Mouse (Mus musculus) heart, postnatal 0 days (tissue): ENCODE measurements around the gene Mycbpap. TPM values are rescaled to one million over a fixed set of nuclear protein-coding genes. Genes with fewer than 3 reads are reported as not detected.

Experiments
- ATAC-seq: fragments of 200-750 bp; cut with Nextera tagmentation; 2 replicates; pipeline ENCODE4 v1.8.0; 2017; ENCODE audit warnings: low read depth, moderate number of reproducible peaks, moderate library complexity; ENCODE audit not compliant: insufficient read depth
- DNase-seq: peaks from one replicate; pipeline ENCODE4 v3.0.0-alpha.2; 2016; ENCODE audit warnings: low spot score
- H3K27ac ChIP-seq: fragments of 300-500 bp; sonication (generic); 2 replicates; pipeline ENCODE4 v1.5.1; 2014; ENCODE audit warnings: low read depth, mild to moderate bottlenecking
- H3K27me3 ChIP-seq: fragments of 300-500 bp; sonication (generic); 2 replicates; pipeline ENCODE4 v1.6.1; 2014; ENCODE audit warnings: low read length, mixed read lengths; ENCODE audit not compliant: control insufficient read depth, insufficient read depth
- H3K36me3 ChIP-seq: fragments of 300-500 bp; sonication (generic); replicated peaks from 2 replicates; pipeline ENCODE4 v1.6.1; 2014; ENCODE audit warnings: low read length, mixed read lengths; ENCODE audit not compliant: control insufficient read depth, insufficient read depth
- H3K4me1 ChIP-seq: fragments of 300-500 bp; sonication (generic); 2 replicates; pipeline ENCODE4 v1.6.1; 2014; ENCODE audit warnings: antibody characterized with exemption; ENCODE audit not compliant: control insufficient read depth, insufficient read depth
- H3K4me2 ChIP-seq: fragments of 300-500 bp; sonication (generic); 2 replicates; pipeline ENCODE4 v1.6.1; 2014; ENCODE audit warnings: low read depth, mild to moderate bottlenecking, low read length, moderate library complexity
- H3K4me3 ChIP-seq: fragments of 300-500 bp; sonication (generic); 2 replicates; pipeline ENCODE4 v1.5.1; 2014; ENCODE audit warnings: low read depth, low read length
- H3K9ac ChIP-seq: fragments of 300-500 bp; sonication (generic); replicated peaks from 2 replicates; pipeline ENCODE4 v1.6.1; 2014; ENCODE audit warnings: low read depth, low read length, mixed read lengths
- H3K9me3 ChIP-seq: fragments of 300-500 bp; sonication (generic); replicated peaks from 2 replicates; pipeline ENCODE4 v1.6.1; 2016; ENCODE audit warnings: low read length; ENCODE audit not compliant: control insufficient read depth
- CTCF ChIP-seq: IDR thresholded peaks from 2 replicates; pipeline ENCODE4 v1.5.1; 2016; ENCODE audit warnings: antibody characterized with exemption, control low read depth, low read depth
- EP300 ChIP-seq: IDR thresholded peaks from 2 replicates; pipeline ENCODE4 v1.6.1; 2016; ENCODE audit warnings: antibody characterized with exemption, low read depth
- WGBS: fragments of 180-500 bp; shearing (Covaris S2); extraction: QIAGEN DNeasy Blood & Tissue Kit; methylation state at CpG from one replicate; pipeline ENCODE4 v1.1.7; 2014; 5-methylcytosine and 5-hydroxymethylcytosine counted together
- polyA plus RNA-seq: library from polyadenylated mRNA; unstranded; fragments of >200 nt; fragmentation: Nextera tagmentation; extraction: Ambion mirVana; gene quantifications from 2 replicates; pipeline ENCODE4 v1.2.1, GENCODE M21; 2015
- total RNA-seq: library from RNA; depleted of rRNA; stranded (reverse); fragments of >200 nt; gene quantifications from 2 replicates; pipeline ENCODE4 v1.2.3, GENCODE M21; 2014; ENCODE audit warnings: low replicate concordance

The Mycbpap gene
- total and polyA plus RNA-seq, 2 experiments from 2014 or later = 3.2 to 3.5 TPM

DNA sequence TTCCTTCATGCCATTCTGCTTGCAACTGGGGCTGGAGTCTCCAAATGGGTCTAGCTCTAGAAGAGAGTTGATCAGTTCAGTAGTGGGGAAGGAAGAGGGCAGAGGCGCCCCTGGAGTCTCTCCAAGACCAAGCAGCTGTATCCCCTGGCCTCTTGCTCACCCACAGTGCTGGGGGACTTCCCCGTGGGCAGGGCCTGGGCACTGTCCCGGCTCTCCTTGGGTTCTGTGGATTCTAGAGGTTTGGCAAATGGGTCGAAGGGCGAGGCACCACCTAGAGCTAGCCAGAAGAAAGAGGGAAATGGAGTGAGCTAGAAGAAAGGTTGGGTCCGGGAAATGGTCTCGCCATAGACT, 29.8 kb downstream of the Mycbpap start:
- Histone ChIP-seq H3K9ac (no peak overlapping the region), H3K27me3 (0 out of 2 replicates have a peak, but pooled peaks cover 4% of the 10 kb centered on the region)
- TF ChIP-seq CTCF = no peak
- TF ChIP-seq EP300 = no peak

DNA sequence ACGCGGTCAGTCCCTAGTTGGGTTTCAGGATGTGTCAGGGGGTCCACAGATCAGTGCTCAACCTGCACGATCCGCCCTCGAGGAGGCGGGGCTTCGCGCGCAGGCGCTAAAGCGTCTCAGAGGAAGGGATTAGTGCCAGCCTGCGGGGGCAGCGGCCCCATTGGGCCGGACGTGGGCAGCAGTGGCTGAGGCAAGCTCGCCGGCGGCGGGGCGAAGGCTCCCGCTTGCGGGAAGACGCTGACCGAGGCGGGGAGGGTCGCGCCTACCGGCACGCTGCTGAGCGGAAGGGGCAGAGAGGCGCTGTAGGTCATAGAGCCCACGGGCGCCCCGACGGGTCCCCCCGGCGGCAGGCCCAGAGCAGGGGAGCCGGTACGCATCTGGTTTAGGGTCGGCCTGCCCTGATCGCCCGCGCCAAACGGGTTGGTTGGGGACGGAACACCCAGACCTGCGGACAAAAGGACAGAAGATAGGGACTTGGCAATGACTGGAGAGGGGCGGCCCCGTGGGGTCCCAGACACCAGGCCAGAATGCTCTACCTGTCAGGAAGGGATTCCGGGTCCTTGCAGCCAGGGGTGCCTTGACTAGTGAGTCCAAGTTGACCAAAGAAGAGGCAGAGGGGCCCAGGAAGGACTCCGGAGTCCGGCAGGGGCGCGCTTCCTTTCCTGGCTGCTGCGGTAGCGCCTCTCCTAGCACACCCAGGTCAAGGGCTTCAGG, 30.4 kb downstream of the Mycbpap start:
- DNase-seq (no peak), ATAC-seq (no peak)
- 0 out of 2 replicates have a peak, but pooled peaks cover 7% of the 10 kb centered on the region for H3K27me3 ChIP-seq

More for the DNA sequence above, 29.8 kb downstream of the Mycbpap start:
- no peak overlapping the region for H3K4me3 ChIP-seq
- peaks cover 41% of the 10 kb centered on the region for H3K36me3 ChIP-seq
- no peak overlapping the region for H3K4me2 ChIP-seq
- no peaks in the 10 kb centered on the region for H3K9me3 ChIP-seq
- DNase-seq (no peak), ATAC-seq (no peak)
- peaks cover 10% of the 10 kb centered on the region for H3K4me1 ChIP-seq
- no peak overlapping the region for H3K27ac ChIP-seq
- WGBS = 68% methylated on average over 6 of the region's 7 CpGs

DNA sequence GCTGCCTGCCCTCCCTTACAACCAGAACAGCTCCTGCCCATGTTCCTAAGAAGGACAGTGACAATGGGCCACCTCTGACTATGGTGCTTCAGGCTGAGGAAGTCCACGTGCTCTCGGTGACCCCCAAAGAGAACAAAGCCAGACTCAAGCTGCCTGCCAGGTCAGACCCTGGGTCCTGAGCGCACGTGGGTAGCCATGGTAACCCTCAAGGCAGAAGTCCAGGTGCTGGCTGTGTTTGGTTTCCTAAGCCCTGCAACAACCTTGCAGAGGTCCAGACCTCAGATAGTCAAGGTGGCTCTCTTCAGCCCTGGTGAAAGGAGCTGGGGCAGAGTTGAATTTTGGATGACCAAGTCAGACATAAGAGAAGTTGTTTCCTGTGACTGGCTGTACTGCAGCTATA, 31.8 kb downstream of the Mycbpap start:
- Histone ChIP-seq H3K9me3 (no peaks in the 10 kb centered on the region), H3K9ac (no peak overlapping the region), H3K27me3 (peaks cover 11% of the 10 kb centered on the region; the same call in 1 of the 2 replicates), H3K27ac (no peak overlapping the region), H3K4me2 (no peak overlapping the region), H3K36me3 (peaks cover 37% of the 10 kb centered on the region), H3K4me1 (peaks cover under 1% of the 10 kb centered on the region; the same call in 1 of the 2 replicates), H3K4me3 (no peak overlapping the region)
- DNase-seq = no peak
- no peak for ATAC-seq
- WGBS = 52% methylated on average over 4 of the region's 4 CpGs
- TF ChIP-seq EP300 (no peak), CTCF (no peak)

More for the DNA sequence above, 30.4 kb downstream of the Mycbpap start:
- Histone ChIP-seq H3K4me3 (peak overlapping the region; percentile 37), H3K36me3 (peaks cover 38% of the 10 kb centered on the region), H3K4me2 (peak overlapping the region; percentile 56), H3K9ac (0 out of 2 replicates have a peak overlapping the region, but pooled peaks have one; percentile 29), H3K27ac (no peak overlapping the region), H3K4me1 (peaks cover 10% of the 10 kb centered on the region), H3K9me3 (no peaks in the 10 kb centered on the region)
- 24% methylated on average over 52 of the region's 55 CpGs for WGBS
- TF ChIP-seq EP300 (no peak), CTCF (no peak)

DNA sequence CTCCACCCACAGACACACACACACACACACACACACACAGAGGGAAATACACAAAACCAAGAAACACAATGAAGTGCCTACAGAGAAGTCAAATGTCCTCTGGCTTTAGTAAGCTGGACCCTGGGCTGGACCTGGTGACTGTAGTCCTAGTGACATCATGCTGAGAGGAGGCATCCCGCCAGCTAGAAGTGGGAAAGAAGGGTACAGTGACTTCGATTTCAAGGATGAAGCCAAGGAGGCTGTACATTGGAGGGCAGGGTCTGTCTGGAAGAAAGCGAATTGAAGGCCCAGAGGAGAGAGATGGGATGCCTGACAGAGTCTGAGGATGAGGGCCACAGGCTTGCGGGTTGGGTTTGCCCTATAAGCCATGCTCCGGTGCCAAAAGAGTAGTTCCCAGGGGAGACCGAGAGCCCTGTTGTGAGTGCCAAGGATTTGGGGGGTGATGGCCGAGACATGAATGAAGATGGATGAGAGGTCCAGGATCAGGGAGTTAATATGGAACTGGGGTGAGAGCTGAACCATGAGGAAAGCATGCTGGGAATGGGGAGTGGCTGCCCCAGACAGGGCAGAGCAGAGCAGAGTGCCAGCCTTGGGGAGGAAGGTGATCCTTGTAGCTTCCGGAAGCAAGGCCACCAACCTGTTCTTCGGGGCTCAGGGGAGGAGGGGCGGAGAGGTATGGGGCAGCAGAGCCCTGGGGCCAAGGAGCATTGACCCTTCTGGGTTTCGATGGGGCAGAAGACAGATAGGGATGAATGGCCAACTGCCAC, 32.6 kb downstream of the Mycbpap start:
- no peak overlapping the region for H3K27ac ChIP-seq
- H3K36me3 ChIP-seq = peaks cover 33% of the 10 kb centered on the region
- H3K4me1 ChIP-seq = no peaks in the 10 kb centered on the region
- no peak overlapping the region for H3K4me2 ChIP-seq
- no peak overlapping the region for H3K9ac ChIP-seq
- WGBS = 89% methylated on average over 11 of the region's 11 CpGs
- DNase-seq = no peak
- H3K4me3 ChIP-seq = no peak overlapping the region
- no peak for ATAC-seq
- H3K27me3 ChIP-seq = peaks cover 11% of the 10 kb centered on the region; the same call in 1 of the 2 replicates
- TF ChIP-seq EP300 = no peak
- TF ChIP-seq CTCF = no peak
- no peaks in the 10 kb centered on the region for H3K9me3 ChIP-seq

DNA sequence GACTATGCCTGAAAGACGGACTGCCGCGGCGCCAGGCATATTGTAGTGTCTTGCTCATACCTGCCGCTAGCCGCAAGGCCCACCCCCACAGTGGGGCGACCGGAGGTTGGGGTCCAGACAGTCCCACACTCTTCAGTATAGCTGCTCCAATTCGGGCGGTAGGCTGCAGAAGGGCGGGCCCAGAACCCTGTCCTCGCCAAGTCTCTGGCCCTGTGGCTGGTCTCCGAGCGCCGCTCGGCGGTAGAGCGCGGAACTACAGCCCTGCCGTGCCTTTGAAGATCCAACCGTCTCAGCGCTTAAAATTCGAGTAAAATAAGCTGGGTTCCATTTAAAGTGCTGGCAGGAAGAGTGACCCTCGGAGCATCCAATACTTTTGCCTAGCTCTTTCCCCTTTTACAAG, 35.5 kb downstream of the Mycbpap start, which contains the start of gene Spata20:
Gene Spata20, minus strand, starts transcription at position 179 of the 400 bp plus-strand sequence.
- Histone ChIP-seq H3K27me3 (peaks cover 8% of the 10 kb centered on the region; the same call in 1 of the 2 replicates), H3K4me3 (no peak within 1 kb of the TSS), H3K9ac (no peak within 1 kb of the TSS), H3K27ac (no peak within 1 kb of the TSS), H3K4me1 (no peaks in the 10 kb centered on the region), H3K9me3 (no peaks in the 10 kb centered on the region), H3K36me3 (peaks cover 6% of the 10 kb centered on the region), H3K4me2 (peak within 1 kb of the TSS; percentile 30)
- TF ChIP-seq CTCF (peak; percentile 97), EP300 (no peak)
- 2% methylated on average over 24 of the region's 24 CpGs for WGBS
- ATAC-seq = peak; percentile 66
- DNase-seq = peak; percentile 49
